Mouse (Mus musculus): ENCODE measurements around the gene Map6. TPM values are rescaled to one million over a fixed set of nuclear protein-coding genes. Genes with fewer than 3 reads are reported as not detected.

Map6 gene
- polyA plus RNA-seq (2012; rRNA removed) = 94.8 and 96.4 TPM in 2 replicates

GRCm38 (mm10) chr7:99267251-99267896 is at the start of gene Map6:
Map6 (plus strand) TSS chr7:99267447.
- Histone ChIP-seq H3K4me3 (ENCODE audit: insufficient read depth, low read length) (peak within 1 kb of the TSS; percentile 98), H3K4me1 (ENCODE audit: control insufficient read depth, insufficient read depth, low read length) (peaks cover 6% of the 10 kb centered on the region; the same call in 1 of the 2 replicates), H3K27ac (ENCODE audit: insufficient read depth, low read length) (peak within 1 kb of the TSS; percentile 96)
- peak; percentile 81 for TF ChIP-seq POLR2A (IDR thresholded peaks at IDR 0.05; ENCODE audit: extremely low read depth, insufficient read depth, low read length)
- no peak for TF ChIP-seq CTCF (IDR thresholded peaks at IDR 0.05; ENCODE audit: extremely low read depth, insufficient read depth, low read length)

- no peak overlapping the region for H3K27ac ChIP-seq (ENCODE audit: insufficient read depth, low read length)
- no peak for TF ChIP-seq POLR2A (IDR thresholded peaks at IDR 0.05; ENCODE audit: extremely low read depth, insufficient read depth, low read length)
- TF ChIP-seq CTCF (IDR thresholded peaks at IDR 0.05; ENCODE audit: extremely low read depth, insufficient read depth, low read length) = peak; percentile 46
- no peaks in the 10 kb centered on the region for H3K4me1 ChIP-seq (ENCODE audit: control insufficient read depth, insufficient read depth, low read length)
- H3K4me3 ChIP-seq (ENCODE audit: insufficient read depth, low read length) = no peak overlapping the region
Observed at GRCm38 (mm10) chr7:99224225-99224624, 43.0 kb upstream of the Map6 start.

GRCm38 (mm10) chr7:99224648-99225190 is 42.5 kb upstream of the Map6 start:
- Histone ChIP-seq H3K27ac (ENCODE audit: insufficient read depth, low read length) (no peak overlapping the region), H3K4me3 (ENCODE audit: insufficient read depth, low read length) (no peak overlapping the region), H3K4me1 (ENCODE audit: control insufficient read depth, insufficient read depth, low read length) (no peaks in the 10 kb centered on the region)
- TF ChIP-seq POLR2A (IDR thresholded peaks at IDR 0.05; ENCODE audit: extremely low read depth, insufficient read depth, low read length) = no peak
- no peak for TF ChIP-seq CTCF (IDR thresholded peaks at IDR 0.05; ENCODE audit: extremely low read depth, insufficient read depth, low read length)

GRCm38 (mm10) chr7:99225421-99225820 is 41.8 kb upstream of the Map6 start:
- TF ChIP-seq POLR2A (IDR thresholded peaks at IDR 0.05; ENCODE audit: extremely low read depth, insufficient read depth, low read length) (no peak), CTCF (IDR thresholded peaks at IDR 0.05; ENCODE audit: extremely low read depth, insufficient read depth, low read length) (no peak)
- H3K27ac ChIP-seq (ENCODE audit: insufficient read depth, low read length) = no peak overlapping the region
- no peaks in the 10 kb centered on the region for H3K4me1 ChIP-seq (ENCODE audit: control insufficient read depth, insufficient read depth, low read length)
- no peak overlapping the region for H3K4me3 ChIP-seq (ENCODE audit: insufficient read depth, low read length)

- Histone ChIP-seq H3K27ac (ENCODE audit: insufficient read depth, low read length) (no peak overlapping the region), H3K4me3 (ENCODE audit: insufficient read depth, low read length) (no peak overlapping the region), H3K4me1 (ENCODE audit: control insufficient read depth, insufficient read depth, low read length) (no peaks in the 10 kb centered on the region)
- TF ChIP-seq CTCF (IDR thresholded peaks at IDR 0.05; ENCODE audit: extremely low read depth, insufficient read depth, low read length) (no peak), POLR2A (IDR thresholded peaks at IDR 0.05; ENCODE audit: extremely low read depth, insufficient read depth, low read length) (no peak)
Observed at GRCm38 (mm10) chr7:99226662-99227061, 40.6 kb upstream of the Map6 start.

GRCm38 (mm10) chr7:99227267-99227666 is 40.0 kb upstream of the Map6 start:
- Histone ChIP-seq H3K4me3 (ENCODE audit: insufficient read depth, low read length) (no peak overlapping the region), H3K27ac (ENCODE audit: insufficient read depth, low read length) (no peak overlapping the region), H3K4me1 (ENCODE audit: control insufficient read depth, insufficient read depth, low read length) (no peaks in the 10 kb centered on the region)
- no peak for TF ChIP-seq POLR2A (IDR thresholded peaks at IDR 0.05; ENCODE audit: extremely low read depth, insufficient read depth, low read length)
- no peak for TF ChIP-seq CTCF (IDR thresholded peaks at IDR 0.05; ENCODE audit: extremely low read depth, insufficient read depth, low read length)

- Histone ChIP-seq H3K4me3 (ENCODE audit: insufficient read depth, low read length) (no peak overlapping the region), H3K27ac (ENCODE audit: insufficient read depth, low read length) (no peak overlapping the region), H3K4me1 (ENCODE audit: control insufficient read depth, insufficient read depth, low read length) (no peaks in the 10 kb centered on the region)
- no peak for TF ChIP-seq CTCF (IDR thresholded peaks at IDR 0.05; ENCODE audit: extremely low read depth, insufficient read depth, low read length)
- no peak for TF ChIP-seq POLR2A (IDR thresholded peaks at IDR 0.05; ENCODE audit: extremely low read depth, insufficient read depth, low read length)
Observed at GRCm38 (mm10) chr7:99228825-99229224, 38.4 kb upstream of the Map6 start.

GRCm38 (mm10) chr7:99229411-99229810 is 37.8 kb upstream of the Map6 start:
- no peaks in the 10 kb centered on the region for H3K4me1 ChIP-seq (ENCODE audit: control insufficient read depth, insufficient read depth, low read length)
- H3K4me3 ChIP-seq (ENCODE audit: insufficient read depth, low read length) = no peak overlapping the region
- TF ChIP-seq POLR2A (IDR thresholded peaks at IDR 0.05; ENCODE audit: extremely low read depth, insufficient read depth, low read length) = no peak
- peak; percentile 60 for TF ChIP-seq CTCF (IDR thresholded peaks at IDR 0.05; ENCODE audit: extremely low read depth, insufficient read depth, low read length)
- no peak overlapping the region for H3K27ac ChIP-seq (ENCODE audit: insufficient read depth, low read length)

GRCm38 (mm10) chr7:99230061-99230747 is 37.0 kb upstream of the Map6 start:
- Histone ChIP-seq H3K4me1 (ENCODE audit: control insufficient read depth, insufficient read depth, low read length) (no peaks in the 10 kb centered on the region), H3K27ac (ENCODE audit: insufficient read depth, low read length) (no peak overlapping the region), H3K4me3 (ENCODE audit: insufficient read depth, low read length) (no peak overlapping the region)
- TF ChIP-seq CTCF (IDR thresholded peaks at IDR 0.05; ENCODE audit: extremely low read depth, insufficient read depth, low read length) (no peak), POLR2A (IDR thresholded peaks at IDR 0.05; ENCODE audit: extremely low read depth, insufficient read depth, low read length) (no peak)

GRCm38 (mm10) chr7:99232571-99232970 is 34.7 kb upstream of the Map6 start:
- H3K4me1 ChIP-seq (ENCODE audit: control insufficient read depth, insufficient read depth, low read length) = no peaks in the 10 kb centered on the region
- H3K27ac ChIP-seq (ENCODE audit: insufficient read depth, low read length) = no peak overlapping the region
- H3K4me3 ChIP-seq (ENCODE audit: insufficient read depth, low read length) = no peak overlapping the region
- TF ChIP-seq CTCF (IDR thresholded peaks at IDR 0.05; ENCODE audit: extremely low read depth, insufficient read depth, low read length) (no peak), POLR2A (IDR thresholded peaks at IDR 0.05; ENCODE audit: extremely low read depth, insufficient read depth, low read length) (no peak)
